Comparison of ENCODE assay signal across 12 mouse cellular contexts in genomic region chr2:173034998-173035397, GRCm38 (mm10). TPM values are rescaled to one million over a fixed set of nuclear protein-coding genes. Genes with fewer than 3 reads are reported as not detected.
DNase-seq lines count a peak whose midpoint lies in the region; ATAC-seq and TF ChIP-seq lines count a peak whose summit lies in the region.
"Had no signal": no experiment of that assay in that cellular context is flagged by ENCODE, and none has a peak within 500 bp of the region (broad histone marks: within the 10 kb centered on the region; RNA-seq: fewer than 3 reads in every experiment).

No protein-coding gene starts in this region.

- H3K9me3 ChIP-seq in intestine, embryonic 15.5 days, result no peaks in the 10 kb centered on the region
- no peaks in the 10 kb centered on the region for H3K9me3 ChIP-seq in intestine, postnatal 0 days (ENCODE audit: control insufficient read depth)
- H3K9me3 ChIP-seq in liver, embryonic 12.5 days (replicated peaks), result no peaks in the 10 kb centered on the region
- H3K9me3 ChIP-seq in hindbrain, embryonic 14.5 days (ENCODE audit: control insufficient read depth, low read length), result no peaks in the 10 kb centered on the region
- H3K9me3 ChIP-seq: hindbrain, embryonic 12.5 days; neural tube, embryonic 13.5 days had no signal

- H3K9ac ChIP-seq in intestine, embryonic 15.5 days, result no peak overlapping the region
- H3K9ac ChIP-seq in intestine, postnatal 0 days (ENCODE audit: low read depth, low read length), result no peak overlapping the region
- H3K9ac ChIP-seq in liver, embryonic 12.5 days, result peak overlapping the region; percentile 97
- no peak overlapping the region for H3K9ac ChIP-seq in hindbrain, embryonic 14.5 days
- H3K9ac ChIP-seq: hindbrain, embryonic 12.5 days; neural tube, embryonic 13.5 days had no signal

- H3K27me3 ChIP-seq in intestine, embryonic 15.5 days (replicated peaks), result no peaks in the 10 kb centered on the region
- no peaks in the 10 kb centered on the region for H3K27me3 ChIP-seq in intestine, postnatal 0 days (replicated peaks; ENCODE audit: control insufficient read depth, insufficient read depth, low read length)
- H3K27me3 ChIP-seq in liver, embryonic 12.5 days (replicated peaks), result no peaks in the 10 kb centered on the region
- H3K27me3 ChIP-seq in spleen, adult 2 months (ENCODE audit: control insufficient read depth, insufficient read depth, low read length), result no peaks in the 10 kb centered on the region
- no peaks in the 10 kb centered on the region for H3K27me3 ChIP-seq in hindbrain, embryonic 14.5 days (ENCODE audit: control insufficient read depth, insufficient read depth, low read length)
- H3K27me3 ChIP-seq: hindbrain, embryonic 12.5 days; neural tube, embryonic 13.5 days had no signal

- no peak overlapping the region for H3K4me3 ChIP-seq in intestine, embryonic 15.5 days (replicated peaks)
- H3K4me3 ChIP-seq in intestine, postnatal 0 days (ENCODE audit: low read depth, low read length), result no peak overlapping the region
- H3K4me3 ChIP-seq in liver, embryonic 12.5 days, result peak overlapping the region; percentile 42
- no peak overlapping the region for H3K4me3 ChIP-seq in spleen, adult 2 months (ENCODE audit: extremely low read depth, insufficient read depth, insufficient read length)
- H3K4me3 ChIP-seq in hindbrain, embryonic 14.5 days (replicated peaks; ENCODE audit: low read length), result no peak overlapping the region
- H3K4me3 ChIP-seq: hindbrain, embryonic 12.5 days; neural tube, embryonic 13.5 days had no signal

- WGBS in intestine, embryonic 15.5 days, result 36% methylated on average over 4 of the region's 4 CpGs
- WGBS in intestine, postnatal 0 days, result 24% methylated on average over 4 of the region's 4 CpGs
- 3% methylated on average over 4 of the region's 4 CpGs for WGBS in liver, embryonic 12.5 days (ENCODE audit: insufficient replicate concordance)
- 39% methylated on average over 4 of the region's 4 CpGs for WGBS in spleen, adult 2 months
- 82% methylated on average over 4 of the region's 4 CpGs for WGBS in hindbrain, embryonic 14.5 days

- ATAC-seq in intestine, embryonic 15.5 days, result peak; percentile 50
- no peak for ATAC-seq in intestine, postnatal 0 days
- ATAC-seq in common myeloid progenitor, adult 5-6 weeks (replicated peaks; ENCODE audit: low read depth, poor library complexity, severe bottlenecking), result peak; percentile 48
- peak; percentile 66 for ATAC-seq in liver, embryonic 12.5 days
- no peak for ATAC-seq in inflammation-experienced regulatory T-cells, adult 6 months
- ATAC-seq in hindbrain, embryonic 14.5 days (ENCODE audit: low FRiP score), result no peak

- H3K36me3 ChIP-seq in intestine, embryonic 15.5 days, result peaks cover 24% of the 10 kb centered on the region; the same call in 1 of the 2 replicates
- H3K36me3 ChIP-seq in intestine, postnatal 0 days (ENCODE audit: control insufficient read depth, insufficient read depth), result peaks cover 46% of the 10 kb centered on the region
- peaks cover 80% of the 10 kb centered on the region for H3K36me3 ChIP-seq in liver, embryonic 12.5 days
- peaks cover 60% of the 10 kb centered on the region for H3K36me3 ChIP-seq in spleen, adult 2 months (ENCODE audit: control insufficient read depth, insufficient read depth, low read length)
- H3K36me3 ChIP-seq in hindbrain, embryonic 14.5 days (replicated peaks; ENCODE audit: control insufficient read depth, insufficient read depth), result peaks cover 41% of the 10 kb centered on the region

- H3K4me2 ChIP-seq in intestine, embryonic 15.5 days (replicated peaks), result no peak overlapping the region
- no peak overlapping the region for H3K4me2 ChIP-seq in intestine, postnatal 0 days (replicated peaks; ENCODE audit: low read depth)
- peak overlapping the region; percentile 91 for H3K4me2 ChIP-seq in liver, embryonic 12.5 days
- H3K4me2 ChIP-seq in hindbrain, embryonic 14.5 days (replicated peaks), result no peak overlapping the region
- H3K4me2 ChIP-seq: hindbrain, embryonic 12.5 days; neural tube, embryonic 13.5 days had no signal

- no peak for TF ChIP-seq POLR2A in spleen, adult 2 months (IDR thresholded peaks at IDR 0.05; ENCODE audit: low read depth, low read length)

- no peak for DNase-seq in spleen, adult 2 months (ENCODE audit: low read depth in 1 of 2, low spot score in 2 of 2)
- DNase-seq in hindbrain, embryonic 14.5 days (ENCODE audit: low spot score), result no peak
- DNase-seq: kidney, postnatal 25 days; right cerebral cortex, postnatal 14 days; thymus, postnatal 14 days had no signal

- H3K4me1 ChIP-seq in intestine, embryonic 15.5 days (replicated peaks), result peaks cover 3% of the 10 kb centered on the region; the same call in 1 of the 2 replicates
- H3K4me1 ChIP-seq in intestine, postnatal 0 days (replicated peaks; ENCODE audit: control insufficient read depth, insufficient read depth, low read length), result no peaks in the 10 kb centered on the region
- peaks cover 99% of the 10 kb centered on the region for H3K4me1 ChIP-seq in liver, embryonic 12.5 days
- peaks cover 65% of the 10 kb centered on the region for H3K4me1 ChIP-seq in spleen, adult 2 months (ENCODE audit: control insufficient read depth, insufficient read depth, insufficient read length)
- no peaks in the 10 kb centered on the region for H3K4me1 ChIP-seq in hindbrain, embryonic 14.5 days (replicated peaks; ENCODE audit: control insufficient read depth, insufficient read depth, low read length)
- H3K4me1 ChIP-seq: hindbrain, embryonic 12.5 days; neural tube, embryonic 13.5 days had no signal

- TF ChIP-seq CTCF in intestine, postnatal 0 days (IDR thresholded peaks at IDR 0.05; ENCODE audit: low read depth), result no peak
- no peak for TF ChIP-seq CTCF in spleen, adult 2 months (IDR thresholded peaks at IDR 0.05; ENCODE audit: extremely low read depth, insufficient read depth, insufficient read length, insufficient replicate concordance)

- no peak overlapping the region for H3K27ac ChIP-seq in intestine, embryonic 15.5 days
- H3K27ac ChIP-seq in intestine, postnatal 0 days (ENCODE audit: low read depth, low read length), result no peak overlapping the region
- H3K27ac ChIP-seq in liver, embryonic 12.5 days, result peak overlapping the region; percentile 99
- peak overlapping the region; percentile 81 for H3K27ac ChIP-seq in spleen, adult 2 months (ENCODE audit: insufficient read depth, low read length)
- H3K27ac ChIP-seq in hindbrain, embryonic 14.5 days, result no peak overlapping the region
- H3K27ac ChIP-seq: neural tube, embryonic 13.5 days had no signal

RNA-seq across cellular contexts. Expression of gene Rbm38, which starts 14.7 kb away (rescaled TPM):
- 46.6 and 49.2 TPM in 2 replicates for polyA plus RNA-seq in intestine, embryonic 15.5 days (2015; fragmentation: Nextera tagmentation; extraction: Ambion mirVana)
- polyA plus RNA-seq in intestine, postnatal 0 days (2015; fragmentation: Nextera tagmentation; extraction: Ambion mirVana), result 39.0 and 39.8 TPM in 2 replicates
- 54.5 and 69.9 TPM in 2 replicates for total RNA-seq in common myeloid progenitor, adult 5-6 weeks (2017)
- 305 and 313 TPM in 2 replicates for polyA plus RNA-seq in liver, embryonic 12.5 days (2016; fragmentation: Nextera tagmentation; extraction: Ambion mirVana)
- 663 and 724 TPM in 2 replicates for polyA plus RNA-seq in spleen, adult 2 months (2012; rRNA removed)
- 100 to 1,000 TPM; 115 to 138 (median 124) TPM for polyA plus RNA-seq in inflammation-experienced regulatory T-cells, adult 6 months (2017; shearing (Covaris generic))
- 13.3 and 16.4 TPM in 2 replicates for polyA plus RNA-seq in hindbrain, embryonic 14.5 days (2014; fragmentation: Nextera tagmentation; extraction: Ambion mirVana)

RNA-seq across cellular contexts. Expression of gene Rae1, which starts 35.1 kb away (rescaled TPM):
- polyA plus RNA-seq in intestine, embryonic 15.5 days (2015; fragmentation: Nextera tagmentation; extraction: Ambion mirVana), result 123 and 131 TPM in 2 replicates
- 62.8 and 63.5 TPM in 2 replicates for polyA plus RNA-seq in intestine, postnatal 0 days (2015; fragmentation: Nextera tagmentation; extraction: Ambion mirVana)
- total RNA-seq in common myeloid progenitor, adult 5-6 weeks (2017), result 87.9 and 91.3 TPM in 2 replicates
- polyA plus RNA-seq in liver, embryonic 12.5 days (2016; fragmentation: Nextera tagmentation; extraction: Ambion mirVana), result 117 and 119 TPM in 2 replicates
- 48.3 and 51.5 TPM in 2 replicates for polyA plus RNA-seq in spleen, adult 2 months (2012; rRNA removed)
- 10 to 100 TPM; 29.2 to 50.7 (median 50.2) TPM for polyA plus RNA-seq in inflammation-experienced regulatory T-cells, adult 6 months (2017; shearing (Covaris generic))
- 111 and 117 TPM in 2 replicates for polyA plus RNA-seq in hindbrain, embryonic 14.5 days (2014; fragmentation: Nextera tagmentation; extraction: Ambion mirVana)

RNA-seq across cellular contexts. Expression of gene Spo11, which starts 57.5 kb away (rescaled TPM):
- 0.35 TPM in 1 of 2 replicates, not detected in the other for polyA plus RNA-seq in intestine, embryonic 15.5 days (2015; fragmentation: Nextera tagmentation; extraction: Ambion mirVana)
- polyA plus RNA-seq in intestine, postnatal 0 days (2015; fragmentation: Nextera tagmentation; extraction: Ambion mirVana), result 0.04 TPM in 1 of 2 replicates, not detected in the other
- total RNA-seq in common myeloid progenitor, adult 5-6 weeks (2017), result 0.05 TPM in 1 of 2 replicates, not detected in the other
- 0.10 TPM in 1 of 2 replicates, not detected in the other for polyA plus RNA-seq in liver, embryonic 12.5 days (2016; fragmentation: Nextera tagmentation; extraction: Ambion mirVana)
- 0.86 and 0.98 TPM in 2 replicates for polyA plus RNA-seq in spleen, adult 2 months (2012; rRNA removed)
- polyA plus RNA-seq in inflammation-experienced regulatory T-cells, adult 6 months (2017; shearing (Covaris generic)), result 1 to 10 TPM; 4.6 to 6.3 (median 6.0) TPM
- polyA plus RNA-seq in hindbrain, embryonic 14.5 days (2014; fragmentation: Nextera tagmentation; extraction: Ambion mirVana), result 0.95 and 1.0 TPM in 2 replicates

Comparison
In these comparisons a context has a peak if more than half of its experiments do, and no peak if none do; other contexts are left out.
1. ATAC-seq: peak in intestine, embryonic 15.5 days (single experiment), common myeloid progenitor, adult 5-6 weeks (single experiment) and liver, embryonic 12.5 days (single experiment); none in intestine, postnatal 0 days (single experiment), inflammation-experienced regulatory T-cells, adult 6 months (single experiment) and hindbrain, embryonic 14.5 days (single experiment).
2. H3K27ac ChIP-seq: peak in liver, embryonic 12.5 days (single experiment) and spleen, adult 2 months (single experiment); none in intestine, embryonic 15.5 days (single experiment), intestine, postnatal 0 days (single experiment) and hindbrain, embryonic 14.5 days (single experiment).